Mouse (Mus musculus): ENCODE results near the gene Polr2j. TPM values are rescaled to one million over a fixed set of nuclear protein-coding genes. Genes with fewer than 3 reads are reported as not detected.
A peak's percentile ranks its signal among the peaks of the same experiment; 100 is the strongest.

The Polr2j gene
- polyA plus RNA-seq, 1 experiment from 2014 or later: 214 TPM

- Histone ChIP-seq H3K27me3 (replicated peaks; ENCODE audit: control insufficient read depth, insufficient read depth, low read length) (peaks cover 5% of the 10 kb centered on the region; the same call in 1 of the 2 replicates), H3K4me1 (replicated peaks; ENCODE audit: control insufficient read depth, insufficient read depth, low read length) (peaks cover 19% of the 10 kb centered on the region), H3K9me3 (ENCODE audit: control insufficient read depth, low read length) (no peaks in the 10 kb centered on the region), H3K4me3 (replicated peaks; ENCODE audit: low read length) (peak within 1 kb of the TSS; percentile 61), H3K4me2 (ENCODE audit: low read length) (peak within 1 kb of the TSS; percentile 89), H3K9ac (replicated peaks; ENCODE audit: low read depth, low read length) (peak within 1 kb of the TSS; percentile 64), H3K36me3 (ENCODE audit: control insufficient read depth, insufficient read depth) (no peaks in the 10 kb centered on the region), H3K27ac (ENCODE audit: low read length) (no peak within 1 kb of the TSS)
- ATAC-seq: peak; percentile 99
- WGBS: 0% methylated on average over 23 of the region's 28 CpGs
Measured at GRCm38 (mm10) chr5:136083669-136084107, 32.7 kb upstream of the Polr2j start, which contains the start of gene Rasa4. Gene Rasa4 (plus strand): TSS chr5:136083916.

DNA sequence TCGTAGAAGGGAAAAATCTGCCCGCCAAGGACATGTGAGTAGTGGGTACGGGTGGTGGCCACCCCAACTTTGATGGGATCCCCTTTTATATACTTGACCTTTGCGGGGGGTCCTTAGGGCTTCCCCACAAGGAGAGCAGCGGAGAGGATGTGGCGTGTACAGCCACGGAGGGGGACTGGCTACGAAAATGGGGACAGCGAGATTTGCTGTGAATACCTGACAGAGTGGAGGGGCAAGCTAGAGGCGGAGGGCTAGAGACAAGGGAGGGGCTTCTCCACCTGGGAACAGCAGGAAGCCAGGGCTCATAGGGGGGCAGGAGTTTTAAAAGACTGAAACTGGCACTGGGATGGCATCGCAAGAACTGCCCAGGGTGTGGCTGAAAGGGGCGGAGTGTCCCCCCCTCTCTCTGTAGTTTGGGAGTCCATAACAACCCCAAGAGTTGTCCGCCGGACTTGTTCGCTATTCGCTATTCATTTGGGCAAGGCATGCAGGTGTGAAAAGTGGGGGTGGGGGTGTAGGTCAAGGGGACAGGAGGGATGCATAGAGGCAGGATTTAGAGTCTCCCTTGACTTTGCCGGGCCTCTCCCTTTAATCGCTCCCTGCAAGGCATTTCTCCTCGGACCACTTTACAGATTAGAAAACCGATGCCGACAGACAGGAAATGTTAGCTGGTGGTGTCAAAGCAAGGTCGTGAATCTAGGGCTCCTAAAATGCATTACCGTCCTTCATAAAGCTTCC, 32.1 kb upstream of the Polr2j start:
- Histone ChIP-seq H3K9me3 (ENCODE audit: control insufficient read depth, low read length) (no peaks in the 10 kb centered on the region), H3K4me2 (ENCODE audit: low read length) (peak overlapping the region; percentile 89), H3K27me3 (replicated peaks; ENCODE audit: control insufficient read depth, insufficient read depth, low read length) (peaks cover 5% of the 10 kb centered on the region; the same call in 1 of the 2 replicates), H3K4me1 (replicated peaks; ENCODE audit: control insufficient read depth, insufficient read depth, low read length) (peaks cover 19% of the 10 kb centered on the region), H3K4me3 (replicated peaks; ENCODE audit: low read length) (peak overlapping the region; percentile 61), H3K36me3 (ENCODE audit: control insufficient read depth, insufficient read depth) (no peaks in the 10 kb centered on the region), H3K27ac (ENCODE audit: low read length) (no peak overlapping the region), H3K9ac (replicated peaks; ENCODE audit: low read depth, low read length) (peak overlapping the region; percentile 64)
- ATAC-seq: peak; percentile 29
- WGBS: 2% methylated on average over 23 of the region's 23 CpGs

- ATAC-seq: no peak
- H3K4me3 ChIP-seq (replicated peaks; ENCODE audit: low read length): peak overlapping the region; percentile 61
- peaks cover 5% of the 10 kb centered on the region; the same call in 1 of the 2 replicates for H3K27me3 ChIP-seq (replicated peaks; ENCODE audit: control insufficient read depth, insufficient read depth, low read length)
- H3K27ac ChIP-seq (ENCODE audit: low read length): no peak overlapping the region
- H3K36me3 ChIP-seq (ENCODE audit: control insufficient read depth, insufficient read depth): no peaks in the 10 kb centered on the region
- peaks cover 19% of the 10 kb centered on the region for H3K4me1 ChIP-seq (replicated peaks; ENCODE audit: control insufficient read depth, insufficient read depth, low read length)
- no peak overlapping the region for H3K9ac ChIP-seq (replicated peaks; ENCODE audit: low read depth, low read length)
- H3K9me3 ChIP-seq (ENCODE audit: control insufficient read depth, low read length): no peaks in the 10 kb centered on the region
- 9% methylated on average over 21 of the region's 21 CpGs for WGBS
- peak overlapping the region; percentile 89 for H3K4me2 ChIP-seq (ENCODE audit: low read length)
Measured at GRCm38 (mm10) chr5:136084891-136085651, 31.4 kb upstream of the Polr2j start.

DNA sequence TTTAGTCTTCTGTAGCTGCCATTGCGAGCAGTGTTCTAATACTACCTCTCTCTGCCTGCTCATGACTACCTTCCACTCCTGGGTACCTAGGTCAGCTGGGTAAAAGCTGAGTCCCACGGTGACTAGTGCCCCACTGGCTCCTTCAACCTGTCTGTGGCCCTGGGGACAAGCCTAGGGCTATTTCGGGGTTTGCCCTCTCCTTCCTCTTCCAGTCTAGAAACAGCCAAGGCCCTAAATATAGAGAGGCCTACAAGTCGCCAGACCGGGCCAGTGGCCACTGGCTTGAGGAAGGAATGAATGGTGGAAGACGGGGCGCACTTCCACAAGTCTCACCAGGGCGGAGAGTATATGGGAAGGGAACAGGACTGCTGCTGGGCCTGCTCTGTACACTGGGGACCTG, 30.1 kb upstream of the Polr2j start:
- Histone ChIP-seq H3K27ac (ENCODE audit: low read length) (no peak overlapping the region), H3K4me2 (ENCODE audit: low read length) (no peak overlapping the region), H3K9me3 (ENCODE audit: control insufficient read depth, low read length) (no peaks in the 10 kb centered on the region), H3K4me3 (replicated peaks; ENCODE audit: low read length) (no peak overlapping the region), H3K36me3 (ENCODE audit: control insufficient read depth, insufficient read depth) (no peaks in the 10 kb centered on the region), H3K4me1 (replicated peaks; ENCODE audit: control insufficient read depth, insufficient read depth, low read length) (peaks cover 19% of the 10 kb centered on the region), H3K9ac (replicated peaks; ENCODE audit: low read depth, low read length) (no peak overlapping the region), H3K27me3 (replicated peaks; ENCODE audit: control insufficient read depth, insufficient read depth, low read length) (peaks cover 5% of the 10 kb centered on the region; the same call in 1 of the 2 replicates)
- 92% methylated on average over 8 of the region's 8 CpGs for WGBS
- ATAC-seq: no peak

- Histone ChIP-seq H3K27ac (ENCODE audit: low read length) (no peak overlapping the region), H3K9ac (replicated peaks; ENCODE audit: low read depth, low read length) (no peak overlapping the region), H3K27me3 (replicated peaks; ENCODE audit: control insufficient read depth, insufficient read depth, low read length) (peaks cover 5% of the 10 kb centered on the region; the same call in 1 of the 2 replicates), H3K4me3 (replicated peaks; ENCODE audit: low read length) (no peak overlapping the region), H3K36me3 (ENCODE audit: control insufficient read depth, insufficient read depth) (no peaks in the 10 kb centered on the region), H3K4me2 (ENCODE audit: low read length) (no peak overlapping the region), H3K9me3 (ENCODE audit: control insufficient read depth, low read length) (no peaks in the 10 kb centered on the region), H3K4me1 (replicated peaks; ENCODE audit: control insufficient read depth, insufficient read depth, low read length) (peaks cover 16% of the 10 kb centered on the region)
- ATAC-seq: no peak
- 14% methylated on average over 14 of the region's 14 CpGs for WGBS
Measured at GRCm38 (mm10) chr5:136088821-136089575, 27.4 kb upstream of the Polr2j start.

GRCm38 (mm10) chr5:136091927-136092326, 24.5 kb upstream of the Polr2j start:
- Histone ChIP-seq H3K9me3 (ENCODE audit: control insufficient read depth, low read length) (no peaks in the 10 kb centered on the region), H3K27ac (ENCODE audit: low read length) (no peak overlapping the region), H3K36me3 (ENCODE audit: control insufficient read depth, insufficient read depth) (no peaks in the 10 kb centered on the region), H3K27me3 (replicated peaks; ENCODE audit: control insufficient read depth, insufficient read depth, low read length) (no peaks in the 10 kb centered on the region), H3K9ac (replicated peaks; ENCODE audit: low read depth, low read length) (no peak overlapping the region), H3K4me1 (replicated peaks; ENCODE audit: control insufficient read depth, insufficient read depth, low read length) (no peaks in the 10 kb centered on the region), H3K4me3 (replicated peaks; ENCODE audit: low read length) (no peak overlapping the region), H3K4me2 (ENCODE audit: low read length) (no peak overlapping the region)
- WGBS: 74% methylated on average over 5 of the region's 5 CpGs
- ATAC-seq: no peak

- no peaks in the 10 kb centered on the region for H3K36me3 ChIP-seq (ENCODE audit: control insufficient read depth, insufficient read depth)
- no peak overlapping the region for H3K4me2 ChIP-seq (ENCODE audit: low read length)
- no peaks in the 10 kb centered on the region for H3K9me3 ChIP-seq (ENCODE audit: control insufficient read depth, low read length)
- no peak overlapping the region for H3K4me3 ChIP-seq (replicated peaks; ENCODE audit: low read length)
- no peak overlapping the region for H3K9ac ChIP-seq (replicated peaks; ENCODE audit: low read depth, low read length)
- 46% methylated on average over 8 of the region's 8 CpGs for WGBS
- ATAC-seq: no peak
- no peaks in the 10 kb centered on the region for H3K27me3 ChIP-seq (replicated peaks; ENCODE audit: control insufficient read depth, insufficient read depth, low read length)
- H3K27ac ChIP-seq (ENCODE audit: low read length): no peak overlapping the region
- no peaks in the 10 kb centered on the region for H3K4me1 ChIP-seq (replicated peaks; ENCODE audit: control insufficient read depth, insufficient read depth, low read length)
Measured at GRCm38 (mm10) chr5:136094249-136095010, 22.0 kb upstream of the Polr2j start.

DNA sequence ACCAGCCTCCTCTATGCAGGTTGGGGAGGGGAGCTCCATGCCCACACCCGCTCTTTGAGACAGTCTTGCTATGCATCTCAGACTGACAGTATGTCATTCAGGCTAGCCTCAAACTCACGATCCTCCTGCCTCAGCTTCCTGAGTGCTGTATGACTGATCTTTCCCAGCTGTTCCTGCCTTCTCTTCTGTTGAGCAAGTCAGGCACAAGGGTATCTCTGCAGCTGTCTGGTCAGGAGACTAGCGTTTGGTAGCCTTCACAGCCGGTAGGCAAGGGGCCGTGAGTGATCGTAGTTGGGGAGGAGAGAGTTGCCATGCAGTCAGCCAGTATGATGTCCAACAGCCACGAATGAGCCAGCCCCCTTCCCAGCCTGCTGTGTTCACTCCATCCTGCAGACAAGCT, 21.3 kb upstream of the Polr2j start:
- Histone ChIP-seq H3K9ac (replicated peaks; ENCODE audit: low read depth, low read length) (no peak overlapping the region), H3K4me3 (replicated peaks; ENCODE audit: low read length) (no peak overlapping the region), H3K4me1 (replicated peaks; ENCODE audit: control insufficient read depth, insufficient read depth, low read length) (no peaks in the 10 kb centered on the region), H3K27me3 (replicated peaks; ENCODE audit: control insufficient read depth, insufficient read depth, low read length) (no peaks in the 10 kb centered on the region), H3K36me3 (ENCODE audit: control insufficient read depth, insufficient read depth) (no peaks in the 10 kb centered on the region), H3K9me3 (ENCODE audit: control insufficient read depth, low read length) (no peaks in the 10 kb centered on the region), H3K4me2 (ENCODE audit: low read length) (no peak overlapping the region), H3K27ac (ENCODE audit: low read length) (no peak overlapping the region)
- WGBS: 68% methylated on average over 7 of the region's 7 CpGs
- ATAC-seq: no peak

Measured in forebrain, embryonic 16.5 days (tissue).